Mouse (Mus musculus) cerebellum, adult 18-20 months (tissue): ENCODE measurements around the gene Mdm4.
A peak's percentile ranks its signal among the peaks of the same experiment; 100 is the strongest.

Experiments
- DNase-seq, 2 experiments: peaks; one replicate each; pipeline ENCODE4 v3.0.0; 2021

Gene Mdm4

GRCm38 (mm10) chr1:133030461-133030860, at the start of gene Mdm4:
Gene Mdm4, minus strand, starts transcription at chr1:133030561.
- DNase-seq: no peak

GRCm38 (mm10) chr1:133080079-133080561, 49.8 kb upstream of the Mdm4 start:
- no peak for DNase-seq

- no peak for DNase-seq
Observed at GRCm38 (mm10) chr1:133079509-133079908, 49.1 kb upstream of the Mdm4 start.

GRCm38 (mm10) chr1:133078338-133078727, 48.0 kb upstream of the Mdm4 start:
- no peak for DNase-seq

GRCm38 (mm10) chr1:133077606-133078337, 47.4 kb upstream of the Mdm4 start:
- DNase-seq: no peak

GRCm38 (mm10) chr1:133076681-133077514, 46.5 kb upstream of the Mdm4 start:
- no peak for DNase-seq

- no peak for DNase-seq
Observed at GRCm38 (mm10) chr1:133075651-133076400, 45.5 kb upstream of the Mdm4 start.

- no peak for DNase-seq
Observed at GRCm38 (mm10) chr1:133074541-133074940, 44.2 kb upstream of the Mdm4 start.

GRCm38 (mm10) chr1:133073327-133073856, 43.0 kb upstream of the Mdm4 start:
- DNase-seq: no peak

GRCm38 (mm10) chr1:133071666-133072381, 41.5 kb upstream of the Mdm4 start:
- DNase-seq: peak; percentile 22 to 23

- DNase-seq: no peak
Observed at GRCm38 (mm10) chr1:133070157-133070556, 39.8 kb upstream of the Mdm4 start.

- DNase-seq: no peak
Observed at GRCm38 (mm10) chr1:133069275-133070120, 39.1 kb upstream of the Mdm4 start.

- peak; percentile 16 to 18 for DNase-seq
Observed at GRCm38 (mm10) chr1:133068669-133069274, 38.4 kb upstream of the Mdm4 start.

GRCm38 (mm10) chr1:133068268-133068667, 37.9 kb upstream of the Mdm4 start:
- DNase-seq: no peak

GRCm38 (mm10) chr1:133063164-133063563, 32.8 kb upstream of the Mdm4 start:
- no peak for DNase-seq

- no peak for DNase-seq
Observed at GRCm38 (mm10) chr1:133060681-133061080, 30.3 kb upstream of the Mdm4 start.

GRCm38 (mm10) chr1:133059592-133059991, 29.2 kb upstream of the Mdm4 start:
- no peak for DNase-seq

GRCm38 (mm10) chr1:133057345-133058034, 27.1 kb upstream of the Mdm4 start:
- DNase-seq: no peak

GRCm38 (mm10) chr1:133054326-133054725, 24.0 kb upstream of the Mdm4 start:
- no peak for DNase-seq

- DNase-seq: no peak
Observed at GRCm38 (mm10) chr1:133053034-133053433, 22.7 kb upstream of the Mdm4 start.
